Mouse (Mus musculus) forebrain, embryonic 11.5 days (tissue): ENCODE measurements around the gene Tstd2. TPM values are rescaled to one million over a fixed set of nuclear protein-coding genes. Genes with fewer than 3 reads are reported as not detected.

ENCODE experiments used
- ATAC-seq: fragments of 200-750 bp; cut with Nextera tagmentation; replicated peaks from 2 replicates; pipeline ENCODE4 v1.8.0; 2017; ENCODE audit warnings: moderate TSS enrichment; ENCODE audit not compliant: low FRiP score
- DNase-seq: peaks from one replicate; pipeline ENCODE4 v3.0.0-alpha.2; 2017; ENCODE audit warnings: low spot score
- H3K27ac ChIP-seq: fragments of 300-500 bp; sonication (generic); 2 replicates; pipeline ENCODE4 v1.5.1; 2014; ENCODE audit warnings: low read depth, low read length
- H3K27me3 ChIP-seq: fragments of 300-500 bp; sonication (generic); 2 replicates; pipeline ENCODE4 v1.6.1; 2014; ENCODE audit warnings: mild to moderate bottlenecking, low read length, mixed read lengths; ENCODE audit not compliant: control insufficient read depth, insufficient read depth
- H3K36me3 ChIP-seq: fragments of 300-500 bp; sonication (generic); 2 replicates; pipeline ENCODE4 v1.6.1; 2014; ENCODE audit warnings: mild to moderate bottlenecking, low read length, moderate library complexity, mixed read lengths; ENCODE audit not compliant: control insufficient read depth, insufficient read depth
- H3K4me1 ChIP-seq: fragments of 300-500 bp; sonication (generic); replicated peaks from 2 replicates; pipeline ENCODE4 v1.6.1; 2014; ENCODE audit warnings: low read length, mixed read lengths; ENCODE audit not compliant: control insufficient read depth, insufficient read depth
- H3K4me2 ChIP-seq: fragments of 300-500 bp; sonication (generic); 2 replicates; pipeline ENCODE4 v1.6.1; 2014; ENCODE audit warnings: low read depth, mild to moderate bottlenecking, low read length, moderate library complexity, mixed read lengths; ENCODE audit not compliant: severe bottlenecking
- H3K4me3 ChIP-seq: fragments of 300-500 bp; sonication (generic); 2 replicates; pipeline ENCODE4 v1.5.1; 2014; ENCODE audit warnings: low read depth, low read length
- H3K9ac ChIP-seq: fragments of 300-500 bp; sonication (generic); 2 replicates; pipeline ENCODE4 v1.6.1; 2014; ENCODE audit warnings: low read length
- H3K9me3 ChIP-seq: fragments of 300-500 bp; sonication (generic); 2 replicates; pipeline ENCODE4 v1.6.1; 2016; ENCODE audit warnings: low read length, mixed read lengths; ENCODE audit not compliant: control insufficient read depth
- WGBS: fragments of 180-500 bp; shearing (Covaris S2); extraction: QIAGEN DNeasy Blood & Tissue Kit; methylation state at CpG from one replicate; pipeline ENCODE4 v1.1.7; 2014; 5-methylcytosine and 5-hydroxymethylcytosine counted together
- polyA plus RNA-seq: library from polyadenylated mRNA; unstranded; fragments of >200 nt; fragmentation: Nextera tagmentation; extraction: Ambion mirVana; gene quantifications from 2 replicates; pipeline ENCODE4 v1.2.1, GENCODE M21; 2014

Tstd2 gene
- polyA plus RNA-seq, 1 experiment from 2014 or later, result 53.8 TPM

DNA sequence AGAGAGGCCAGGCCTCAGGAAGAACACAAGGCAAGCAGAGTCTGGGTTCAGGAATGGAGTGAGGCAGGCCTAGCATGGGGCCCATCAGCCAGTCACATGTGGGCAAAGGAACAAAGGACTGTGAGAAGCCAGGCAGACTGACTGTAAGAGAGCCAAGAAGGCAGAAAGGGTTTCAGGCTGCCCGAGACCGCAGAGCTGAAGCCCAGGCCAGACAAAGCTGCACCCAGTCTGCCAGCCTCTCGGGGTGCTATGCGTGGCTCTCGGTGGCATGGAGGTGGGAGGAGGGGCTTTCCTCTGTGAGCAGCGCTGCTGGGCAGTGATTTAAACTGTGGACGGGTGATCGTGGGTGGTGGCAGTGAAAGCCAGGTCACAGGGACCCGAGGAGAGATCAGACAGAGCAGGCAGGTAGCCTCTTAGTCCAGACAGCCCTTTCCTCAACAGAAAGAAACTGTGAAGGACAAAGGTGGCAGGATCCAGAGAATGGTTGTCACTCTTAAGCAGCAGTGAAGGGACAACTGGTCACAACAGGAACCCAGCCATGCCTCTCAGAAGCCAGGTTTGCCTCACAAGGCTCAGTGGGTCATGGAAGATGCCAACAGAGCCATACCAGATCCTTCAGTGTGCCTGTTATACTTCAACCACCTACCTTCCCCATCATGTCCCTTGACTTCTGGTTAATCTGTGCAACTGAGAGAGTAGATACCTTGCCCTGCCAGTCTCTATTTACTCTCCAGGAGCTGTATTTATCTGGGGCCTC, 53.9 kb downstream of the Tstd2 start:
- WGBS, result 59% methylated on average over 9 of the region's 9 CpGs
- Histone ChIP-seq H3K36me3 (no peaks in the 10 kb centered on the region), H3K27me3 (no peaks in the 10 kb centered on the region), H3K4me3 (no peak overlapping the region), H3K4me1 (0 out of 2 replicates have a peak, but pooled peaks cover 1% of the 10 kb centered on the region), H3K4me2 (no peak overlapping the region), H3K27ac (no peak overlapping the region), H3K9ac (no peak overlapping the region), H3K9me3 (no peaks in the 10 kb centered on the region)
- DNase-seq (no peak), ATAC-seq (no peak)

DNA sequence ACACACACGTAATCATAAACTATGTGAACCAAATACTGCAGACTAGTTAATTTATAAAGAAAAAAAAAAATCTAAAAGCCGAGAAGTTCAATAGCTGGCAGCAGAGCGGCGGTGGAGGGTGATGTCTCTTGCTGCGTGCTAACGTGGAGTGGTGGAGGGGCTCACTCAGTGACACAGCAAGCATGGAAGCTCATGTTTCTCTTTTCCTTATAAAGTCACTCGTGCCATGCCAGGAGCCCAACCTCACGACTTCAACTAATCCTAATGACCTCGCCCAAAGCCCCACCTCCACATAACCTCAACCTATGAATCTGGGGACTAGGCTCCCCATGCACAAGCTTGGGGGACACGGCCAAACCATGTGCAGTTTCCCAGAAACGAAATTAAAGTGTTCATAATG, 55.9 kb downstream of the Tstd2 start:
- no peak overlapping the region for H3K9ac ChIP-seq
- H3K27ac ChIP-seq, result no peak overlapping the region
- WGBS, result 80% methylated on average over 11 of the region's 11 CpGs
- H3K4me2 ChIP-seq, result no peak overlapping the region
- H3K4me1 ChIP-seq, result 0 out of 2 replicates have a peak, but pooled peaks cover 1% of the 10 kb centered on the region
- no peaks in the 10 kb centered on the region for H3K36me3 ChIP-seq
- H3K27me3 ChIP-seq, result no peaks in the 10 kb centered on the region
- no peak overlapping the region for H3K4me3 ChIP-seq
- DNase-seq (no peak), ATAC-seq (no peak)
- no peaks in the 10 kb centered on the region for H3K9me3 ChIP-seq

DNA sequence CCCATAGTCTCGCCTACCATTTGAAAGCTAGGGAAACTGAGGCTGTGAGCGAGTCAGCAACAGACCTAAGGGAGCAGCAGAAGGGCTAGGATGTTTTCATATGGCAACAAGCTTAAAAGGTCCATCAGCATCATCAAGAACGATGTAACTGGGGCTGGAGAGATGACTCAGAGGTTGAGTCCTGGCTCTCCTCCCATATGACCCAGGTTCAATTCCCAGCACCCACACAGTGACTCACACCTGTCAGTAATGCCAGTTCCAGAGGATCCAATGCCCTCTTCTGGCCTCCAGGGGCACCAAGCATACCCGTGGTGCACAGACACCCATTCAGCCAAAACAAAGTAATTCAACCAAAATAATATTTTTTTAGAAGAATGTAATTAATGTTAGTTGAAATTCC, 58.2 kb downstream of the Tstd2 start:
- Histone ChIP-seq H3K27ac (no peak overlapping the region), H3K4me1 (0 out of 2 replicates have a peak, but pooled peaks cover 1% of the 10 kb centered on the region), H3K27me3 (no peaks in the 10 kb centered on the region), H3K36me3 (no peaks in the 10 kb centered on the region), H3K4me3 (no peak overlapping the region), H3K9ac (no peak overlapping the region), H3K4me2 (no peak overlapping the region), H3K9me3 (no peaks in the 10 kb centered on the region)
- ATAC-seq (no peak), DNase-seq (no peak)
- WGBS, result 83% methylated on average over 4 of the region's 4 CpGs

DNA sequence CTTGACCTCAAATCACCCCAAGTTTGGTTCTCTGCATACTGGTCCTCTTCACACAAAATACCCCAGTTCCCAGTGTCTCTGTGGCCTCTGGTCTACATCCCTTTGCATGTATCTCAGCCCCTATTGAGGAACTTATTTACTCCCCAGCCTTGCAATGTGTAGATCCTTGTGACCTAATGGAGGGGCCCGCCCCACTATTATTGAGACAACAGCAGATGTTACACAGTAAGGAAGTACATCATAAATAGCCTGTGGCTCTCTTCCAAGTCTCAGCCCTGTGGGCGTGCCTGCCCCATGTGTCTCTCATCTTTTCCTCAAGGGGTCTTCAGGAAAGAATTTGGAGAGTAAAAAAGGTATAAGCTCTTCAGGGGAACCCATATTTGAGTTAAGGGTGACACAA, 61.6 kb downstream of the Tstd2 start:
- Histone ChIP-seq H3K36me3 (no peaks in the 10 kb centered on the region), H3K4me2 (no peak overlapping the region), H3K27me3 (no peaks in the 10 kb centered on the region), H3K9ac (no peak overlapping the region), H3K27ac (no peak overlapping the region), H3K4me1 (no peaks in the 10 kb centered on the region), H3K9me3 (no peaks in the 10 kb centered on the region), H3K4me3 (no peak overlapping the region)
- WGBS, result 80% methylated on average over 2 of the region's 2 CpGs
- ATAC-seq (no peak), DNase-seq (no peak)

DNA sequence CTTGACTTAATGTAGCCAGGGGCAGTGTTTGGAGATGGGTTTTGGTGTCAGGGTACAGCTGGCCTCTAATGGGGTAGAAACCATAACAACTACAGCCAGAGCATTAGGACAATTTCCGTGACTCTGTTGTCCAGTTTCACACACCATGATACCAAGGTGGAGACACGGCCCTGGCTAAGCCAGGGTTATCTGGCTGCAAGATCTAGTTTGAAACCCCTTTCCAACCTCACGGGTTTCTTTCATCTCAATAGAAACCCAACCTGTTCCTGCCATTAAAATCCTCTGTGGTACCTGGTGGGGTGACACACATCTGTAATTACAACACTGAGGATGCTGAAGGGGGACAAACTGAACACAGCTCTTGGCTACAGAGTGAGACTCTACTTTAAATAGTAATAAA, 62.8 kb downstream of the Tstd2 start:
- no peak overlapping the region for H3K4me3 ChIP-seq
- H3K36me3 ChIP-seq, result no peaks in the 10 kb centered on the region
- H3K9me3 ChIP-seq, result no peaks in the 10 kb centered on the region
- DNase-seq (no peak), ATAC-seq (no peak)
- H3K27ac ChIP-seq, result no peak overlapping the region
- no peaks in the 10 kb centered on the region for H3K27me3 ChIP-seq
- H3K4me1 ChIP-seq, result no peaks in the 10 kb centered on the region
- no peak overlapping the region for H3K4me2 ChIP-seq
- H3K9ac ChIP-seq, result no peak overlapping the region
- 87% methylated on average over 3 of the region's 3 CpGs for WGBS

DNA sequence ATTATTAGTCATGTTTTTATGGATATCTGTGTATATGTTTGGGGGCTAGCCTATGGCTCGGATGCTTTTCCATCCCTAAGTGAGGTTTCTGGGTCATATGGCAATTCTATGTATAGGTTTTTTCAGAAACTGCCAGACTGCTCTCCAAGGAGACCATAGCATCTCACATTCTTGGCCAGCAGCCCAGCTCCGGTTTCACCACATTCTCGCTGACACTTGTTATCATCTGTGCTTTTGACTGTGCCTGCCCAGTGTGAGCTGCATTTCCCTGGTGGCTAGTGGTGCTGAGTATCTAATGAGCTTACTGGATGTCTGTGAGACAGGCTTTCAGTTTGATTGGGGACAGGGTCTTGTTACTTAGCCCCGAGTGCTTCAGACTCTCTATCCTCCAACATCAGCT, 64.8 kb downstream of the Tstd2 start:
- Histone ChIP-seq H3K4me3 (no peak overlapping the region), H3K9me3 (no peaks in the 10 kb centered on the region), H3K9ac (no peak overlapping the region), H3K27ac (no peak overlapping the region), H3K4me2 (no peak overlapping the region), H3K27me3 (no peaks in the 10 kb centered on the region), H3K4me1 (no peaks in the 10 kb centered on the region), H3K36me3 (no peaks in the 10 kb centered on the region)
- no peak for ATAC-seq
- WGBS, result 84% methylated on average over 4 of the region's 4 CpGs
- no peak for DNase-seq

DNA sequence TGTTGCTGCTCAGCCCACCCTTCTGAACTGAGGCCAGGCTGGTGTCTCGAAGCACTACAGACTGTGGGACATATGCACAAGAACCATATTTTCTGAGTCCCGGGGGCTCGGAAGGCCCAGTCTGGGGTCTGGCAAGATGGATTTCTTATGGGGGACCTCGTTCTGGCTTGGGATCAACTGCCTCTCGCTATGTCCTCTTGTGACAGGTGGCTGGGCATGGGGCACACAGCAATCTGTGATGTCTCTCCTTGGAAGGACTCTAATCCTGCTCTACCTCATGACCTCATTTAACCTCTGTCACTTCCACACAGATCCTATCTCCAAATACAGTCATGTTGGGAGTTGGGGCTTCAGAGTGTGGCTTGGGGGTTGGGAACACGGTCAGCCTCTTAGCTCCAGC, 65.9 kb downstream of the Tstd2 start:
- Histone ChIP-seq H3K9ac (no peak overlapping the region), H3K36me3 (no peaks in the 10 kb centered on the region), H3K9me3 (no peaks in the 10 kb centered on the region), H3K4me3 (no peak overlapping the region), H3K4me2 (no peak overlapping the region), H3K4me1 (no peaks in the 10 kb centered on the region), H3K27ac (no peak overlapping the region), H3K27me3 (no peaks in the 10 kb centered on the region)
- no peak for ATAC-seq
- whole genome bisulfite sequencing, result 87% methylated on average over 6 of the region's 6 CpGs
- DNase-seq, result no peak

DNA sequence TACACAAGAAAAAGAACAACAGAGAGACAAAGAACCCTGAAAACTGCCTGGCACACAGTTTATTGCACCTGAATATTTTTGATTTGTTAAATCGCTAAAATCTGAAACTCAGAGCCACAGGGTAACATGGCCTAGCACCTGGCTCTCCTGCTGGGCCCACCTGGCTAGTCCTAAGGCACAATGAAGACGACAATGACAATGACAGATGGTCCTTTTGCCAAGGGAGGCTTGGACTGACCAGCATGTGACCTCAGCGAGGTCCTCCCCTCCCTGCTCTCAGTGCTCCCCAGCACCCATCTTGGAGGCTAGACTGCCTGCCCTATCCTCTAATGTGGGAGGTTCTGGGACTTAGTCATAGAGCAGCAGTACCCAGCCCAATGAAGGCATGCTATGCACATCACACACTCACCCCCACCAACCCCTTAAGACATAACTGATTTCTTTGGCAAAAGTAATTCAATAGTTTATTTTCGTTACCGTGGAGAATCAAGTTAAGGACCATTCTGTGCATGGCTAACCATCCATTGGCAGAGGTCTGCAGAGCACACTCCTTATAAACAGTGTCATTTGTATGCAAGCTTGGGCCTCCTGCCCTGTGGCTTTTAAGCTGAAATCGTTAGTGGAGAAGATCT, 68.5 kb downstream of the Tstd2 start:
- ATAC-seq (no peak), DNase-seq (no peak)
- H3K9me3 ChIP-seq, result no peaks in the 10 kb centered on the region
- H3K4me3 ChIP-seq, result no peak overlapping the region
- no peaks in the 10 kb centered on the region for H3K27me3 ChIP-seq
- H3K9ac ChIP-seq, result no peak overlapping the region
- H3K36me3 ChIP-seq, result no peaks in the 10 kb centered on the region
- H3K4me1 ChIP-seq, result no peaks in the 10 kb centered on the region
- no peak overlapping the region for H3K4me2 ChIP-seq
- H3K27ac ChIP-seq, result no peak overlapping the region
- 74% methylated on average over 6 of the region's 6 CpGs for WGBS

DNA sequence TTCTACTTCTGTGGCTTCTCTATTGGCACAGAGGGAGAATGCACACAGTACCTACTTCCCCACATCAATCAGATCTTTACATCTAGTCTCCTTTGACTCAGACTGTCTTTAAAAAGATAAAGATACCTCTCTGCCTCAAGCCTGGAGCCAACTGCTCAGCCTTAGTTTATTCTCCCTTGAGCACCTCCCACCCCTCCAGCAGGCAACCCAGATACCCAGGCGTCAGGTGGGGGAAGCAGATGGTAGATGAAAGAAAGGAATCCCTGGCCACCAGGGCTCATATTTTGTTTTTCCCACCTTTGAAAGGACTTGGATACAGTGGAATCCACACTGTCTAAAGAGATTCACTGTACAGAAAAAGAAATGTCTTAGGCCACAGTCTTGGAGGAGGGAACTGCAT, 69.9 kb downstream of the Tstd2 start:
- no peak overlapping the region for H3K27ac ChIP-seq
- H3K36me3 ChIP-seq, result no peaks in the 10 kb centered on the region
- WGBS, result 41% methylated on average over 1 of the region's 1 CpGs
- H3K9ac ChIP-seq, result no peak overlapping the region
- no peak for ATAC-seq
- H3K4me2 ChIP-seq, result no peak overlapping the region
- no peaks in the 10 kb centered on the region for H3K27me3 ChIP-seq
- H3K9me3 ChIP-seq, result no peaks in the 10 kb centered on the region
- DNase-seq, result no peak
- no peaks in the 10 kb centered on the region for H3K4me1 ChIP-seq
- H3K4me3 ChIP-seq, result no peak overlapping the region
